Mouse (Mus musculus): ENCODE measurements around the gene Gtf2e1.

DNA sequence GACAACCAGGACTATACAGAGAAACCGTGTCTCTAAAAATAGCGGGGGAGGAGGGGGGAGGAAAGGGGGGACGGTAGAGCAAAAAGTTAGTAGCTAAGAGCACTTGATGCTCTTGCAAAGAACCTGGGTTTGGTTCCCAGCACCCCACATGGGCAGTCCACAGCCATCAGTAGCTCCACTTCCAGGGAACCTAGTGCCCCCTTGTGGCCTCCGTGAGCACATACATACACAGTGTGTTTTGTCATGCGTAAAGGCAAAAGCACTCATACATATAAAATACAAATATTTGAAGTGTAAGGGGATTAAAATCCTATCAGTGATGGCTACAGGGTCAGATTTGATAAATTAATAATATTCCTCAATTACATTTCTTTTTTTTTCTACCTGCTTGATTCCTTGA, 33.5 kb upstream of the Gtf2e1 start:
- TF ChIP-seq GATA1 (IDR thresholded peaks at IDR 0.05; ENCODE audit: borderline replicate concordance, low read length), result no peak
- TF ChIP-seq FLI1 (IDR thresholded peaks at IDR 0.05; ENCODE audit: low read length), result no peak
